Mouse (Mus musculus) CH12.LX (cell line): ENCODE results near the gene Pmpca. TPM values are rescaled to one million over a fixed set of nuclear protein-coding genes. Genes with fewer than 3 reads are reported as not detected.

Experiments
- DNase-seq: peaks from one replicate; pipeline ENCODE4 v3.0.0-alpha.2; 2013; ENCODE audit errors: extremely low read depth
- H3K27ac ChIP-seq: 2 replicates; pipeline ENCODE4 v1.5.1; 2012; ENCODE audit warnings: low read depth, mild to moderate bottlenecking, control low read depth, moderate library complexity; ENCODE audit not compliant: insufficient read depth
- H3K27me3 ChIP-seq: replicated peaks from 2 replicates; pipeline ENCODE3; 2012; ENCODE audit warnings: inconsistent platforms
- H3K36me3 ChIP-seq, 2 experiments: replicated peaks in 1 of 2; 2 replicates each; pipeline versions ENCODE3 to v1.6.1; 2012; ENCODE audit warnings: inconsistent platforms in 1 of 2, low read length in 1 of 2, mild to moderate bottlenecking in 1 of 2, mixed read lengths in 1 of 2, moderate library complexity in 1 of 2; ENCODE audit not compliant: control insufficient read depth in 1 of 2, insufficient read depth in 1 of 2
- H3K4me1 ChIP-seq, 2 experiments: 2 replicates each; pipeline ENCODE4 v1.6.1; 2012; ENCODE audit warnings: inconsistent platforms in 1 of 2, moderate library complexity in 1 of 2; ENCODE audit not compliant: insufficient read depth in 2 of 2, control insufficient read depth in 1 of 2
- H3K4me2 ChIP-seq: 2 replicates; pipeline ENCODE4 v1.6.1; 2012; ENCODE audit warnings: low read depth, mild to moderate bottlenecking, control low read depth; ENCODE audit not compliant: poor library complexity, insufficient read depth, severe bottlenecking
- H3K4me3 ChIP-seq, 3 experiments: fragments of 150-350 bp in 1 of 3; sonication (generic) in 1 of 3; replicated peaks in 1 of 3; 2 replicates each; pipeline versions ENCODE3 to v1.5.1; 2011 to 2012; ENCODE audit warnings: low read depth in 2 of 3, low read length in 2 of 3, mild to moderate bottlenecking in 2 of 3, moderate library complexity in 2 of 3, control low read depth in 1 of 3, improper control_type of control experiment in 1 of 3, inconsistent platforms in 1 of 3, mixed read lengths in 1 of 3; ENCODE audit not compliant: poor library complexity in 1 of 3
- H3K79me2 ChIP-seq: replicated peaks from 2 replicates; pipeline ENCODE4 v1.6.1; 2012; ENCODE audit warnings: mild to moderate bottlenecking, moderate library complexity; ENCODE audit not compliant: control insufficient read depth, poor library complexity, insufficient read depth, severe bottlenecking; ENCODE audit errors: extremely low read depth
- H3K9ac ChIP-seq: 2 replicates; pipeline ENCODE4 v1.6.1; 2012; ENCODE audit warnings: low read depth, mild to moderate bottlenecking, control low read depth, moderate library complexity; ENCODE audit not compliant: insufficient read depth
- H3K9me3 ChIP-seq: replicated peaks from 2 replicates; pipeline ENCODE3; 2012; ENCODE audit warnings: low read length, inconsistent platforms, mixed read lengths
- CHD2 ChIP-seq: IDR thresholded peaks from 2 replicates; pipeline ENCODE4 v1.6.1; 2011; ENCODE audit warnings: low read length, improper control_type of control experiment
- CTCF ChIP-seq, 2 experiments: IDR thresholded peaks in 1 of 2; conservative IDR thresholded peaks in 1 of 2; 2 replicates each; pipeline ENCODE4 v1.5.1; 2011 to 2012; ENCODE audit warnings: low read depth in 2 of 2, low read length in 2 of 2, improper control_type of control experiment in 1 of 2, inconsistent platforms in 1 of 2, mild to moderate bottlenecking in 1 of 2, moderate library complexity in 1 of 2
- E2F4 ChIP-seq: IDR thresholded peaks from 2 replicates; pipeline ENCODE4 v1.6.1; 2011; ENCODE audit warnings: low read depth, low read length, improper control_type of control experiment; ENCODE audit not compliant: insufficient replicate concordance
- ELF1 ChIP-seq: IDR thresholded peaks from 2 replicates; pipeline ENCODE4 v1.6.1; 2014; ENCODE audit warnings: low read depth, mild to moderate bottlenecking, inconsistent platforms, low read length, improper control_type of control experiment
- ETS1 ChIP-seq: conservative IDR thresholded peaks from 2 replicates; pipeline ENCODE4 v1.6.1; 2012; ENCODE audit warnings: low read depth, mild to moderate bottlenecking, inconsistent platforms, low read length, improper control_type of control experiment, moderate library complexity
- GABPA ChIP-seq: IDR thresholded peaks from 2 replicates; pipeline ENCODE4 v1.6.1; 2012; ENCODE audit warnings: low read depth, low read length, improper control_type of control experiment, inconsistent platforms; ENCODE audit not compliant: insufficient replicate concordance
- JUN ChIP-seq: IDR thresholded peaks from 2 replicates; pipeline ENCODE4 v1.6.1; 2011; ENCODE audit warnings: low read depth, mild to moderate bottlenecking, low read length, improper control_type of control experiment, moderate library complexity; ENCODE audit not compliant: insufficient read depth
- JUND ChIP-seq: conservative IDR thresholded peaks from 2 replicates; pipeline ENCODE4 v1.6.1; 2011; ENCODE audit warnings: low read depth, low read length, improper control_type of control experiment
- MAX ChIP-seq: IDR thresholded peaks from 2 replicates; pipeline ENCODE4 v1.6.1; 2011; ENCODE audit warnings: low read length, improper control_type of control experiment
- MEF2A ChIP-seq: IDR thresholded peaks from 2 replicates; pipeline ENCODE4 v1.6.1; 2014; ENCODE audit warnings: low read depth, mild to moderate bottlenecking, inconsistent platforms, low read length, improper control_type of control experiment, borderline replicate concordance
- MXI1 ChIP-seq: IDR thresholded peaks from 2 replicates; pipeline ENCODE4 v1.6.1; 2011; ENCODE audit warnings: mild to moderate bottlenecking, low read depth, low read length, improper control_type of control experiment
- NELFE ChIP-seq: IDR thresholded peaks from 2 replicates; pipeline ENCODE4 v1.6.1; 2011; ENCODE audit warnings: low read depth, low read length, improper control_type of control experiment
- RCOR1 ChIP-seq: conservative IDR thresholded peaks from 2 replicates; pipeline ENCODE4 v1.6.1; 2012; ENCODE audit warnings: low read depth, mild to moderate bottlenecking, inconsistent platforms, low read length, improper control_type of control experiment
- SMC3 ChIP-seq: IDR thresholded peaks from 2 replicates; pipeline ENCODE4 v1.6.1; 2011; ENCODE audit warnings: low read depth, low read length, improper control_type of control experiment
- TBP ChIP-seq: conservative IDR thresholded peaks from 2 replicates; pipeline ENCODE4 v1.6.1; 2011; ENCODE audit warnings: low read depth, low read length, improper control_type of control experiment
- TCF12 ChIP-seq: IDR thresholded peaks from 2 replicates; pipeline ENCODE4 v1.6.1; 2014; ENCODE audit warnings: low read depth, mild to moderate bottlenecking, inconsistent platforms, low read length, improper control_type of control experiment
- UBTF ChIP-seq: IDR thresholded peaks from 2 replicates; pipeline ENCODE4 v1.6.1; 2012; ENCODE audit warnings: low read depth, mild to moderate bottlenecking, inconsistent platforms, low read length, improper control_type of control experiment, moderate library complexity
- USF2 ChIP-seq: conservative IDR thresholded peaks from 2 replicates; pipeline ENCODE4 v1.6.1; 2011; ENCODE audit warnings: low read depth, low read length, improper control_type of control experiment
- ZKSCAN1 ChIP-seq: IDR thresholded peaks from 2 replicates; pipeline ENCODE4 v1.6.1; 2012; ENCODE audit warnings: low read depth, inconsistent platforms, low read length, improper control_type of control experiment, borderline replicate concordance
- ZMIZ1 ChIP-seq: IDR thresholded peaks from 2 replicates; pipeline ENCODE4 v1.6.1; 2012; ENCODE audit warnings: low read depth, mild to moderate bottlenecking, inconsistent platforms, low read length, improper control_type of control experiment
- dilution Hi-C: fragments of 300-500 bp; cut with MboI; formaldehyde crosslinking; loops from 2 replicates; pipeline ENCODE4 v1.14.3; 2020; ENCODE audit warnings: low sequenced_read_pairs; ENCODE audit not compliant: extremely low pct_unique_long_range_greater_than_20kb, extremely low pct_ligation_motif_present
- in situ Hi-C: fragments of 300-500 bp; cut with MboI; formaldehyde crosslinking; loops from 3 replicates; pipeline ENCODE4 v1.14.3; 2019; ENCODE audit warnings: low sequenced_read_pairs, low pct_ligation_motif_present, low pct_unique_long_range_greater_than_20kb, mixed read lengths
- polyA plus RNA-seq: library from polyadenylated mRNA; unstranded; fragments of >175 nt; gene quantifications from 2 replicates; pipeline ENCODE4 v1.2.1, GENCODE M21; 2012; ENCODE audit warnings: low read depth; ENCODE audit not compliant: insufficient read length
- total RNA-seq, 2 experiments: library from RNA; depleted of rRNA; stranded (reverse); fragments of 300-350 nt in 1 of 2; fragments of >200 nt in 1 of 2; gene quantifications; 2 replicates each; pipeline ENCODE4 v1.2.3; 2012 to 2014

Pmpca gene
- total and polyA plus RNA-seq, 3 experiments = 74.7 to 143 (median 79.5) TPM

DNA sequence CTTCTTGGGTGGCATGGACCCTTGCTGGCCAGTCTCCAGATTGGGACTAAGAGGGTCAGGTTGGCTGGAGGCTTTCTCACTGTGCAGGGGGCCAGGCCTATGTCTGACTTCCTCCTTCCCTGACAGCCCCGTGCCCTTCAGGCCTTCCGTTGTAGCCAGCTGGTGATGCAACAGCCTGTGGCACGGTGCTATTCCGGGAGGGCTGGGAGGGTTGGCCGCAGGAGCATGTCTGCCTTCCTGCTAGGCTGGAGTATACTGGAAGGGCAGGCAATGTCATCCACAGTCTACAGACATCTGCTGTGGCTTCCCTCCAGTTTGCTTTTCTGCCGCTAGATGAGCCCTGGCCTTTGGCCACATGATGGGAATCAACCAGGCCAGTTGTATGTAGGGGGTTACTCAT, 29.2 kb upstream of the Pmpca start:
- no peak for DNase-seq

GRCm38 (mm10) chr2:26360772-26361171, 28.4 kb upstream of the Pmpca start, which contains the start of gene Card9:
Card9 (minus strand) TSS chr2:26360918.
- TF ChIP-seq MEF2A (no peak), ELF1 (no peak), E2F4 (no peak), ZMIZ1 (no peak), CHD2 (no peak), ETS1 (no peak), MXI1 (no peak), CTCF (conservative IDR thresholded peaks at IDR 0.05 in 1 of 2, IDR thresholded peaks at IDR 0.05 in 1 of 2; ENCODE audit: low read depth in 2 of 2, low read length in 2 of 2) (no peak), SMC3 (no peak), JUND (no peak), RCOR1 (no peak), UBTF (no peak), USF2 (no peak), MAX (no peak)
- dilution Hi-C loops (no loop called here), in situ Hi-C loops (no loop called here)
- Histone ChIP-seq H3K36me3 (peaks cover 33 to 72% of the 10 kb centered on the region in 2 experiments), H3K4me1 (no peaks in the 10 kb centered on the region), H3K27me3 (no peaks in the 10 kb centered on the region), H3K4me2 (no peak within 1 kb of the TSS), H3K79me2 (no peaks in the 10 kb centered on the region), H3K9ac (no peak within 1 kb of the TSS), H3K27ac (no peak within 1 kb of the TSS), H3K4me3 (no peak within 1 kb of the TSS), H3K9me3 (no peaks in the 10 kb centered on the region)
- no peak for DNase-seq

More for the DNA sequence above, 29.2 kb upstream of the Pmpca start:
- no peaks in the 10 kb centered on the region for H3K27me3 ChIP-seq
- TF ChIP-seq ZKSCAN1 (no peak), JUN (no peak), CTCF (conservative IDR thresholded peaks at IDR 0.05 in 1 of 2, IDR thresholded peaks at IDR 0.05 in 1 of 2; ENCODE audit: low read depth in 2 of 2, low read length in 2 of 2) (no peak), NELFE (no peak), TBP (no peak), TCF12 (no peak), GABPA (no peak), JUND (no peak), ZMIZ1 (no peak)
- TF ChIP-seq, all 38 proteins: peak for 0
- Histone ChIP-seq H3K9me3 (no peaks in the 10 kb centered on the region), H3K27ac (no peak overlapping the region), H3K4me3 (no peak overlapping the region), H3K4me2 (no peak overlapping the region), H3K4me1 (no peaks in the 10 kb centered on the region), H3K9ac (no peak overlapping the region), H3K36me3 (peaks cover 25 to 69% of the 10 kb centered on the region in 2 experiments), H3K79me2 (no peaks in the 10 kb centered on the region)
- dilution Hi-C loops = no loop called here
- in situ Hi-C loops = no loop called here
